Mouse (Mus musculus) heart, embryonic 11.5 days (tissue): ENCODE results near the gene Brd2. TPM values are rescaled to one million over a fixed set of nuclear protein-coding genes. Genes with fewer than 3 reads are reported as not detected.

ENCODE experiments used
- ATAC-seq: fragments of 200-750 bp; cut with Nextera tagmentation; replicated peaks from 2 replicates; pipeline ENCODE4 v1.8.0; 2017; ENCODE audit warnings: moderate library complexity; ENCODE audit not compliant: insufficient number of reproducible peaks, low FRiP score, low TSS enrichment
- H3K27ac ChIP-seq: fragments of 300-500 bp; sonication (generic); 2 replicates; pipeline ENCODE4 v1.5.1; 2014; ENCODE audit warnings: mild to moderate bottlenecking, low read depth, low read length
- H3K27me3 ChIP-seq: fragments of 300-500 bp; sonication (generic); 2 replicates; pipeline ENCODE4 v1.6.1; 2014; ENCODE audit warnings: mild to moderate bottlenecking, low read length, mixed read lengths; ENCODE audit not compliant: control insufficient read depth, insufficient read depth
- H3K36me3 ChIP-seq: fragments of 300-500 bp; sonication (generic); 2 replicates; pipeline ENCODE4 v1.6.1; 2014; ENCODE audit warnings: mild to moderate bottlenecking, low read length, moderate library complexity, mixed read lengths; ENCODE audit not compliant: control insufficient read depth, insufficient read depth
- H3K4me1 ChIP-seq: fragments of 300-500 bp; sonication (generic); 2 replicates; pipeline ENCODE4 v1.6.1; 2014; ENCODE audit warnings: low read length; ENCODE audit not compliant: control insufficient read depth, insufficient read depth
- H3K4me2 ChIP-seq: fragments of 300-500 bp; sonication (generic); 2 replicates; pipeline ENCODE4 v1.6.1; 2014; ENCODE audit warnings: mild to moderate bottlenecking, moderate library complexity
- H3K4me3 ChIP-seq: fragments of 300-500 bp; sonication (generic); 2 replicates; pipeline ENCODE4 v1.5.1; 2014; ENCODE audit warnings: low read depth, low read length
- H3K9ac ChIP-seq: fragments of 300-500 bp; sonication (generic); 2 replicates; pipeline ENCODE4 v1.6.1; 2014; ENCODE audit warnings: mild to moderate bottlenecking, low read depth, low read length, moderate library complexity
- H3K9me3 ChIP-seq: fragments of 300-500 bp; sonication (generic); replicated peaks from 2 replicates; pipeline ENCODE4 v1.6.1; 2016; ENCODE audit warnings: low read length; ENCODE audit not compliant: control insufficient read depth
- WGBS: fragments of 180-500 bp; shearing (Covaris S2); extraction: QIAGEN DNeasy Blood & Tissue Kit; methylation state at CpG from one replicate; pipeline ENCODE4 v1.1.7; 2014; ENCODE audit not compliant: insufficient replicate concordance; 5-methylcytosine and 5-hydroxymethylcytosine counted together
- polyA plus RNA-seq: library from polyadenylated mRNA; unstranded; fragments of >200 nt; fragmentation: Nextera tagmentation; extraction: Ambion mirVana; gene quantifications from 2 replicates; pipeline ENCODE4 v1.2.1, GENCODE M21; 2014

The Brd2 gene
- polyA plus RNA-seq, result 59.7 and 105 TPM in 2 replicates

DNA sequence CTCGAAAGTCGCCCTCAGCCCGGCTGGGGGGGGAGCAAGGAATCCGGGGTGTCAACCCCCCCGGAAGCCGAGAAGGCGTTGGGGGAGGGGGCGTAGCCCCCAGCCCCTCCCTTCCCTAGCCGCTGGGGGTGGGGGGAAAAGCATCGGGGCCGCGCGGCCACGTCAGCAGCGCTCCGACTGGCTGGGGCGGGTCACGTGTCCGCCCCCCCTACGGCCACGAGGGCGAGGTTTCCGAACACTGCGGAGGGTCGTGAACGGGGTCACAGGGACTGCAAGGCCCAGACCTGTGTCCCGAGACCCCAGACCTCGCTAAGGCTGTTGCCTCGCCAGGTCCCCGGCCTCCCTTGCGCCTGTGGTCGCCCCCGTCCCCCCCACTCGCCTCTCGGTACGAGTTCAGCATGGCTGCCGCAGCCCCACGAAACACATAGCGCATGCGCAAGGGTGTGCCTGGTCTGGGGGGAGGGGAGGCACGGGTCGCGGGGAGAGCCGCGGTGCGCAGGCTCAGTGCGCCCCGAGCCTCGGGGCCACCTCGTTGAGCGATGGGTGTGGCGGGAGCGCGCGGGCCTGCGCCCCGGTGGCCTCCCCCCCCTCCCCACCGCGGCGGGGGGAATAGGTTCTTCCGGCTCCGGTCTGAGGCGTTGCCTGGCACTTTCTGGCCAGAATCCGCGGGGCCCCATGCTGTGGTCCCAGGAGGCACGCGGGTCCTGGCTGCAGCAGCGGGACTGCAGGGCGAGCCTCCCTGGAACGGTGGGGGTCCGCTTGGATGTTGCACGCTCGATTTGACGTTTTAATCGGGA lies at the start of gene Brd2:
Gene Brd2, minus strand, starts transcription at position 447 of the 797 bp plus-strand sequence.
- Histone ChIP-seq H3K4me2 (peak within 1 kb of the TSS; percentile 98), H3K27ac (peak within 1 kb of the TSS; percentile 100), H3K4me1 (peaks cover 11% of the 10 kb centered on the region), H3K9ac (peak within 1 kb of the TSS; percentile 99), H3K36me3 (peaks cover 7% of the 10 kb centered on the region; the same call in 1 of the 2 replicates), H3K9me3 (no peaks in the 10 kb centered on the region), H3K4me3 (peak within 1 kb of the TSS; percentile 99), H3K27me3 (no peaks in the 10 kb centered on the region)
- ATAC-seq, result peak; percentile 68
- under 1% methylated on average over 55 of the region's 75 CpGs for WGBS

DNA sequence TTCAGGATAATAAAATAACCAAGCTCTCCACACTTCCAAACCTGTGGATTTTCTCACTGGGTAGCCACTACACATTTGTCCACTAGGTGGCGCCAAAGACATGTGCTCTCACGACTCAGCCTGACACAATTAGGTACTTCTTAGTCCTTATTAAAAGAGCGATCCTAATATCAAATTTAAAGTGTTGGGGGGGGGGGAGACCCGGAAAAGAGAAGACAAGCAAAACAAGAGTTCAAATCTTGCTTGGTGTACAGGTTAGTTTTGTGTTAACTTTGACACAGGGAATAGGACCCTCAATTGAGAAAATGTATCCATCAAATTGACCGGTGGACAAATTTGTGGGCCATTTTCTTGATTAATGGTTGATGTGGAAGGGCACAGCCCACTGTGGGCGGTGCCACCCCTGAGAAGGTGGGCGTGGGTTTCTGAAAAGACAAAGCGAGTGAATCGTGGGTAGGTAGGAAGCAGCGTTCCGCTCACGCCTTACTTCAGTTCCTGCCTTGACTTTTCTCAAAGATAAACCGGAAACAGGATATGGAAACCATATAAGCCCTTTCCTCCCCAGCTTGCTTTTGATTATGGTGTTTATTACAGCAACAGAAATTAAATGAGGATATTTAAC lies 48.6 kb upstream of the Brd2 start:
- ATAC-seq, result no peak
- WGBS, result 37% methylated on average over 13 of the region's 13 CpGs
- no peaks in the 10 kb centered on the region for H3K4me1 ChIP-seq
- no peaks in the 10 kb centered on the region for H3K27me3 ChIP-seq
- H3K4me2 ChIP-seq, result no peak overlapping the region
- no peak overlapping the region for H3K27ac ChIP-seq
- no peak overlapping the region for H3K4me3 ChIP-seq
- H3K36me3 ChIP-seq, result no peaks in the 10 kb centered on the region
- no peaks in the 10 kb centered on the region for H3K9me3 ChIP-seq
- H3K9ac ChIP-seq, result no peak overlapping the region

- no peak for ATAC-seq
- H3K27me3 ChIP-seq, result no peaks in the 10 kb centered on the region
Observed at GRCm38 (mm10) chr17:34170487-34170876, 48.0 kb upstream of the Brd2 start.

GRCm38 (mm10) chr17:34169279-34169678 lies 46.8 kb upstream of the Brd2 start:
- Histone ChIP-seq H3K9ac (no peak overlapping the region), H3K36me3 (no peaks in the 10 kb centered on the region), H3K9me3 (0 out of 2 replicates have a peak, but pooled peaks cover 3% of the 10 kb centered on the region)

More at GRCm38 (mm10) chr17:34170487-34170876, 48.0 kb upstream of the Brd2 start:
- Histone ChIP-seq H3K4me1 (no peaks in the 10 kb centered on the region), H3K36me3 (no peaks in the 10 kb centered on the region), H3K4me3 (no peak overlapping the region), H3K9me3 (0 out of 2 replicates have a peak, but pooled peaks cover 1% of the 10 kb centered on the region), H3K9ac (no peak overlapping the region), H3K4me2 (no peak overlapping the region), H3K27ac (no peak overlapping the region)
- 27% methylated on average over 4 of the region's 4 CpGs for WGBS

DNA sequence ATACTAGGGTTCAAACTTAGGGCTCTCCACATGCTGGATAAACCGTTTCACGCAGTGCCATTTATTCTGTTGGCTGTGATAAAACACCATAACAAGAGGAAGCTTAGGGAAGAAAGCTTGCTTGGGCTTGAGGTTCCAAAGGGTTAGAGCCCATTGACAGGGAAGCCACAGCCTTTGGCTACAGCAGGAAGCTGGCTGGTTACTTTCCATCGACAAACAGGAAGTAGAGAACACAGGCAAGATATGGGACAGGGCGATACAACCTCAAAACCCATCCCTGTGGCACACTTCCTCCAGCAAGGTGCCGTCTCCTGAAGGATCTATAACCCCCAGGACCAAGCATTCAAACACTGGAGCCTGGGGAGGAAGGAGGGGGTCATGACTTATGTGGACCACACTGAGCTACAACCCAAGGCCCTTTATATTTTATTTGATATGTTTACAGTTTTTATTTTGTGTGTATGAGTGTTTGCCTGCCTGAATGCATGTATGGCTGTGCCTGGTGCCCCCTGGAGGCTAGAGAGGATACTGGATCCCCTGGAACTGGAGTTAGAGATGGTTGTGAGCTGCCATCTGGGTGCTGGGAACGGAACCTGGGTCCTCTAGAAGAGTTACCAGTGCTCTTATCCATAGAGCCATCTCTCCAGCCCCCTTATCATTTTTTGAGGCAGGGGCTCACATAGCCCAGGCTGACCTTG lies 42.7 kb upstream of the Brd2 start:
- Histone ChIP-seq H3K4me2 (no peak overlapping the region), H3K4me1 (no peaks in the 10 kb centered on the region), H3K4me3 (no peak overlapping the region), H3K9ac (no peak overlapping the region), H3K27me3 (no peaks in the 10 kb centered on the region), H3K36me3 (no peaks in the 10 kb centered on the region), H3K9me3 (0 out of 2 replicates have a peak, but pooled peaks cover 3% of the 10 kb centered on the region), H3K27ac (no peak overlapping the region)
- 64% methylated on average over 6 of the region's 6 CpGs for WGBS
- no peak for ATAC-seq

More at GRCm38 (mm10) chr17:34169279-34169678, 46.8 kb upstream of the Brd2 start:
- 4% methylated on average over 2 of the region's 2 CpGs for WGBS
- Histone ChIP-seq H3K27me3 (no peaks in the 10 kb centered on the region), H3K27ac (no peak overlapping the region), H3K4me1 (no peaks in the 10 kb centered on the region), H3K4me2 (no peak overlapping the region), H3K4me3 (no peak overlapping the region)
- ATAC-seq, result no peak

DNA sequence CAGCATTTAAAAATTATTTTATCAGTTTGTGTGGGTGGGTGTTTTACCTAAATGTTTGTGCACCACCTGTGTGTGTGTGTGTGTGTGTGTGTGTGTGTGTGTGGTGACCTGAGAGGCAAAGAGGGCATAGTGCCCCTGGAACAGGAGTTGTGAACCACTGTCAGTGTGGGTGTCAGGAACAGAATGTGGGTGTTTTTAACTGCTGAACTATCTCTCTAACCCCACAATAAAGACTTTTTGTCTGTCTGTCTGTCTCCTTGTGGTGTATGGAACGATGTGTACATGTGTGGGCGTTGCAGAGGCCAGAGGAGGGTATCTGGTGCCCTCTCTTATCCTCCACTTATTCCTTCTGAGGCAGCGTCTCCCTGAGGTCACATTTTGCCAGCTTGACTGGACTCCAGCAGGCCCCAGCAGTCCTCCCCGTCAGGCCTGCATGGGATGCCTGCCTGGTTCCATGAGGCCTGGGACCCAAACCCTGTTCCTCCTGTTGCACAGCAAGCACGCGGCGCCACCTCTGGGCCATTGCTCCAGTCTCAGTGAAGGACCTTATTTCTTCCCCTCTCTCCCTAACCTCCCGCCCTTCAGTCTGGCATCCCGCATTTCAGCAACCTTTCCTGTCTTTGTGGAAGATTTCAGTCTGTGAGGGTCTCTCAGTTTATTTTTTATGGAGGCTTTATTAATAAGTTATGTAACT lies 41.9 kb upstream of the Brd2 start:
- 36% methylated on average over 9 of the region's 9 CpGs for WGBS

DNA sequence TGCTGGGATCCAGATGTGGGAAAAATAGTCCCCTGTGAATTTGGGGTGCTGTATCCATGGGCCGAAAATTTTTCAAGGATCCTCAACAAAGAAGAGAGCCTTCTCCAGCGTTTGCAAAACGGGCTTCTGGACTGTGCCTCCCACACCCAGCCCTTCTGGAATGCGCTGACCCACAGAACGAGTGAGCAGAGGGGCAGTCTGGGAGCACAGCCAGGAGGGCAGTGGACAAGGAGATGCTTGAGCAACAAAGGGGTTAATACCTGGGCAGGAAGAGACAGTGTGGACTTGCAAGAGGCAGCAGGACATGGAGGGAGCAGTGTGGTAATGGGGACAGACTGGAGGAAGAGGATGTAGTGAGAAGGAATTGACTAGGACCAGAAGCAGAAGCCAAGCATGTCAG lies 33.1 kb upstream of the Brd2 start:
- no peaks in the 10 kb centered on the region for H3K27me3 ChIP-seq
- no peak overlapping the region for H3K4me3 ChIP-seq
- no peak overlapping the region for H3K4me2 ChIP-seq
- no peak for ATAC-seq
- 60% methylated on average over 5 of the region's 5 CpGs for WGBS
- H3K9me3 ChIP-seq, result no peaks in the 10 kb centered on the region
- no peak overlapping the region for H3K27ac ChIP-seq
- no peaks in the 10 kb centered on the region for H3K4me1 ChIP-seq
- H3K9ac ChIP-seq, result no peak overlapping the region
- H3K36me3 ChIP-seq, result no peaks in the 10 kb centered on the region

More for the DNA sequence above, 41.9 kb upstream of the Brd2 start:
- Histone ChIP-seq H3K27ac (no peak overlapping the region), H3K4me1 (no peaks in the 10 kb centered on the region), H3K4me2 (no peak overlapping the region), H3K9ac (no peak overlapping the region), H3K4me3 (no peak overlapping the region), H3K36me3 (no peaks in the 10 kb centered on the region), H3K9me3 (0 out of 2 replicates have a peak, but pooled peaks cover 3% of the 10 kb centered on the region), H3K27me3 (no peaks in the 10 kb centered on the region)
- ATAC-seq, result no peak

GRCm38 (mm10) chr17:34152923-34153322 lies 30.5 kb upstream of the Brd2 start, which contains the start of gene H2-DMb1:
Gene H2-DMb1 (plus strand): TSS chr17:34153072.
- no peaks in the 10 kb centered on the region for H3K36me3 ChIP-seq
- no peaks in the 10 kb centered on the region; the same call in 1 of the 2 replicates for H3K27me3 ChIP-seq
- H3K9me3 ChIP-seq, result no peaks in the 10 kb centered on the region
- no peak within 1 kb of the TSS for H3K9ac ChIP-seq
- no peak within 1 kb of the TSS for H3K4me3 ChIP-seq
- H3K4me2 ChIP-seq, result no peak within 1 kb of the TSS
- H3K4me1 ChIP-seq, result no peaks in the 10 kb centered on the region
- H3K27ac ChIP-seq, result no peak within 1 kb of the TSS
- no peak for ATAC-seq
- WGBS, result 55% methylated on average over 4 of the region's 4 CpGs
